In the genomic region with DNA sequence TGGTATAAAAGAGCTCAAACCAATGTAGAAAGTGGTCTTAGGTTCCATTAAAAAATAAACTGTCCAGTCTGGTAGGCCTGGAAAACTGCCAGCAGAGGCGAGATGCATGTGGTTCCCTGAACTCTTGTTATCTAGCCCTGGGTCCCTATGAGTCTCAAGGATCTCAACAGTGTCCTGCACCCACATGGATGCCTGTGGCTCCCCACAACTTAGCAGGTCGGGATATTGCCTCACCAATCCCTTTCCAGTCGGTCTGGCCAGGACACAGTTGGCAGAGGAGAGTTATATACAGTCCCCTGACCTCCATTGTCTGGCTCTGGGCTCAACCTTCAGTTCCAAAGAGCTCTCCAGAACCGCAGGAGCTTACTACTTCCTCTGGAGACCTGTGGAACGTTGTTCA, we compare ENCODE assay signal across 20 mouse cellular contexts.
"Had no signal": no experiment of that assay in that cellular context is flagged by ENCODE, and none has a peak within 500 bp of the region (broad histone marks: within the 10 kb centered on the region; RNA-seq: fewer than 3 reads in every experiment).

No protein-coding gene starts in this region.

- H3K4me3 ChIP-seq: lung, embryonic 15.5 days; midbrain, embryonic 10.5 days; midbrain, embryonic 12.5 days; myocyte; neural tube, embryonic 13.5 days; neural tube, embryonic 15.5 days had no signal

- H3K36me3 ChIP-seq: lung, embryonic 15.5 days; midbrain, embryonic 10.5 days; midbrain, embryonic 12.5 days; neural tube, embryonic 13.5 days; neural tube, embryonic 15.5 days had no signal

- H3K27ac ChIP-seq: lung, embryonic 15.5 days; midbrain, embryonic 10.5 days; midbrain, embryonic 12.5 days; neural tube, embryonic 13.5 days; neural tube, embryonic 15.5 days had no signal

- H3K9me3 ChIP-seq: lung, embryonic 15.5 days; midbrain, embryonic 10.5 days; midbrain, embryonic 12.5 days; neural tube, embryonic 13.5 days; neural tube, embryonic 15.5 days had no signal

- H3K4me1 ChIP-seq: lung, embryonic 15.5 days; midbrain, embryonic 10.5 days; midbrain, embryonic 12.5 days; neural tube, embryonic 13.5 days; neural tube, embryonic 15.5 days had no signal

- H3K9ac ChIP-seq: lung, embryonic 15.5 days; midbrain, embryonic 12.5 days; neural tube, embryonic 13.5 days; neural tube, embryonic 15.5 days had no signal

- ATAC-seq: lung, postnatal 0 days; midbrain, embryonic 16.5 days had no signal

- H3K27me3 ChIP-seq: lung, embryonic 15.5 days; midbrain, embryonic 12.5 days; neural tube, embryonic 13.5 days; neural tube, embryonic 15.5 days had no signal

- DNase-seq: lung, adult 18-20 months; lung, postnatal 14 days; lung, postnatal 4 days; midbrain, embryonic 14.5 days; retina, postnatal 1 day; right cerebral cortex, adult 18-20 months; right cerebral cortex, postnatal 25 days; right cerebral cortex, postnatal 4 days; spleen, adult 18-20 months; thymus, adult 18-20 months; thymus, postnatal 14 days; thymus, postnatal 36 days had no signal

- H3K4me2 ChIP-seq: lung, embryonic 15.5 days; midbrain, embryonic 12.5 days; neural tube, embryonic 13.5 days; neural tube, embryonic 15.5 days had no signal
